Mouse (Mus musculus) E14TG2a.4 (cell line): Measurements from ENCODE around the gene Sema3f.

Source experiments
- CTCF ChIP-seq: conservative IDR thresholded peaks from 2 replicates; pipeline ENCODE4 v1.5.1; 2014; ENCODE audit warnings: low read length
- NANOG ChIP-seq: IDR thresholded peaks from 2 replicates; pipeline ENCODE4 v1.6.1; 2014; ENCODE audit warnings: borderline replicate concordance, low read length, mixed read lengths
- POU5F1 ChIP-seq: IDR thresholded peaks from 2 replicates; pipeline ENCODE4 v1.6.1; 2014; ENCODE audit warnings: low read length, borderline replicate concordance

GRCm38 (mm10) chr9:107748063-107748462 is 37.8 kb upstream of the Sema3f start:
- TF ChIP-seq CTCF (no peak), NANOG (no peak), POU5F1 (no peak)
